Mouse (Mus musculus): ENCODE data around the gene Ibsp.

The Ibsp gene

DNA sequence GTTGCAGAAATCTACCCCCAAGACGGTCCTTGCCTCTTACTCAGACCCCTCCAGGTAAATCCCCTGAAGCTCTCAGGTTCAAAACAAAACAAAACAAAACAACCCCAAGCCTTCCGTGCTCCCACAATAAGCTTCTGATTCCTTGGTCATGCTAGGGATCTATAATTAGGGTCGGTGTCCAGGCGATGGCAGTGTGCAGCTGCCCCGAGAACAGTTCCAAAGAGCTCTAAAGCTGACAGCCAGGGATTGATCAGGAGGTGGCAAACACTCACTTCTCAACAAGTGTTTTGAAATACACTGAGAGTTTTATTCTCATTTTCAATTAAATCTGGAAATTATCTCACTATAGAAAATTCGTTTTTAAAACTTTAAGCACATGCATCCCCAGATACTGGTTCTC, 43.9 kb downstream of the Ibsp start:
- DNase-seq (ENCODE audit: low spot score in 2 of 2), result no peak

DNA sequence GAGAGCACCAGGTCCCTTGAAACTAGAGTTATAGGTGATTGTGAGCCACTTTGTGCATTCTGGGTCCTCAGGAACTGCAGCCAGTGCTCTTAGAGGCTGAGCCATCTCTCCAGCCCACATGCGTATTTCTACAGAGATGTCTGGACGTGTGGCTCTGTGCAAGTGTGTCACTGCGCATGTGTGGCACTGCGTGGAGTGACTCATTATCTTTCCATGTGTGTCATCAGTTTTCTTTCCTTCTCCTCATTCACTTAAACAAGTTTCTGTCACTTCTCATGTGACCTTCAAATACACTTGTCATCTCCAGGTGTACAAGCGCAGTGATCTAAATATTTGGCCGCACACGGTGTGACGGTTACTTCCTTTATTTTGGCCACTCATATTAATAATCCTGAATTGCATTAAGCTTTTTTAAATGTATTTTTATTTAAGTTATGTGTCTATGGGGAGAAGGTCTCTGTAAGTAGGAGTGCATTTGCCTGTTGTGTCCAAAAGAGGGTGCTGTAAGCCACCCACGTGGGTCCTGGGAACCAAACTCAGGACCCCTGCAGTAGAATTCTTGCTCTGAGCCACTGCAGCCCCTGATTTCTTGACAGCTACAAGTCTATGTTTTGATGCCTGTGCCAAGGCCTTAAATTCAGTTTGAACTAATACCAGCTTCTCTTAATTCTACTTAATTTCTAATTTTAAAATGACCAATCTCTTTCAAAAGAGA, 45.7 kb downstream of the Ibsp start:
- DNase-seq (ENCODE audit: low spot score in 2 of 2), result no peak

DNA sequence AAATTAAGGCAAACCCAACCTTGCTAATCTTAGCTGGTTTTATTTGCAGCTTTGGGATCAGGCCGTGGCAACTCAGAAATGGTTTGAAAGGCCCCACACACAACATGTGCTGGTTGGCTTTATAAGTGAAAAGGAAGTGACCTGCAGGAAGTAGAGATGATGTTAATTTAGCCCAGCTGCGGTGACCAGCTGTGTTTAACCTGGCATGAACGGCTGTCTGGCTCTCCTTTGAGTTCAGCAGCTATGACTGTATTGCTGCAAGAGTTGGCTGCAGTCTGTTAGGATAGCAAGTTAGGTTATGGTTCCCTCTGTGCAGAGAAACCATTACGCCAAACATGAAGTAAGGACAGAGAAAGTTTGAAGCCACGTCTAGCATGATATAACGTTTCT, 46.3 kb downstream of the Ibsp start:
- no peak for DNase-seq (ENCODE audit: low spot score in 2 of 2)

DNA sequence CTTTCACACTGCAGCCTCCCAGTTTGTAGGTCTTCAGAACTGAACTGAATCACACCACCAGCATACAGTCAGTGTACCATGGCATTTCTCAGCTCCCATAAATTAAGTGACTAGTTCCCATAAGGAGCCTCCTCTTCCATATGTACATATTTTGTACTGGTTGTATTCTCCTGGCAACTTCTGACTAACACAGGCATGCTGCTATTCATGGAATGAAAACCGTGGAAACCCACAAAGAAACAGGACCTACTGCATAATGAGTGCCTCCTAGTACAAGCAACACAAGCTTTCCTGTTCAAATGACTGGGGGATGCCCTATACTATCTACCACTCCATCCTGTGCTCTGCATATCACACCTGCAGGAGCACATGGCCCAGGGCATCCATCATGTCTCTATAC, 52.1 kb downstream of the Ibsp start:
- no peak for DNase-seq (ENCODE audit: low spot score in 2 of 2)

DNA sequence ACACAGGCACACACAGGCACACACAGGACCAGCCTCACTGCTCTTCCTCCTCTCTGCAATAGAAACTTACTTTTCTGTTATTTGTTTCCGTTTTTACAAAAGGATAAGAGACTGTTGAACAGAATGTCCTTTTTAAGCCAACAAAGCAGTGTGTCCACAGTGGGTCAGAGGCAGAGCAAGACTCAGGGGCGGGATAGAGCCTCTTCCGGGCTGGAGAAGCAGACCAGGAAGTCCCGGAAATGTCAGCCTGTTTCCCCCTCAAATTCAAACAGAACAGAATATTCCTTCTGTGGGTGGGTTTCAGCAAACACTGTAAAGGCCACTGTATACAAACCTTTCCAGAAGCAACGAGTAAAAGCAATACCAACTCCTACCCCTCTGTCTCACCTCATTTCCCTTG, 52.9 kb downstream of the Ibsp start:
- DNase-seq (ENCODE audit: low spot score in 2 of 2), result no peak

DNA sequence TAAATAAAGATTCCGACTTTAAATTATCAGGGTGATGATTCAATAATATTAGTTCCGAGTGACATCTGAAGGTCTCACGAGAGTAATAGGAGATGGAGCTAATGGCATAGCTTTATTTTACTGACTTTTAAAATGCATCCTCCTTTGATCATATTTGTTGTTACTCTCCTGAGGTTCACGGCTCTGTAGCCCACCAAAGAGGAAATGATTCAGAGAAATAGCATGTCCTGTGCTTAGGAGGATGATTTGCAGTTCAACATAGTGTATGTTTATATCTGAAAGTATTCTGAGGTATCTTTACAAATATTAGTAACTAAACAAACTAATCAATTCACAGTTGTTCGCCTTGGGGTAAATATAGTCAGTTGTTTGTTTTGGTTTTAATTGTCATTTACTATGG, 58.6 kb downstream of the Ibsp start:
- no peak for DNase-seq (ENCODE audit: low spot score in 2 of 2)

DNA sequence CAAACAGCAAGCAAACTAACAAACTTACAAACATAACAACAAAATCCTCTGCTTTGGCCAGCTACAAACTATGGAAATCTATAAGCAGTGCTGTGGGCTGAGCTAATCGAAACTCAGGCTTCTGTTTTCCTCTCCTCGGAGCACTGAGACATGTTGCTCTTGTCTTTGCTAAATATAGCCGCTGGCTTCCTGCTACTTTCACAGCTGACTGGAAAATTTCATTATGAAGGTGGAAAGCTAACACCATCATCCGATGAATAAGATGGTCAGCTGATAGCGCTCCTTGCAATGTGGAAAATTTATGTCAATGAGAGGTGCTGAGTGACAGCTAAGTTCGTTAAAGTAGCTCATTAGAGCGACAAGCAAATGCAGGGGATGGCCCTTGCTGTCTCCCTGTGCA, 59.6 kb downstream of the Ibsp start:
- no peak for DNase-seq (ENCODE audit: low spot score in 2 of 2)

DNA sequence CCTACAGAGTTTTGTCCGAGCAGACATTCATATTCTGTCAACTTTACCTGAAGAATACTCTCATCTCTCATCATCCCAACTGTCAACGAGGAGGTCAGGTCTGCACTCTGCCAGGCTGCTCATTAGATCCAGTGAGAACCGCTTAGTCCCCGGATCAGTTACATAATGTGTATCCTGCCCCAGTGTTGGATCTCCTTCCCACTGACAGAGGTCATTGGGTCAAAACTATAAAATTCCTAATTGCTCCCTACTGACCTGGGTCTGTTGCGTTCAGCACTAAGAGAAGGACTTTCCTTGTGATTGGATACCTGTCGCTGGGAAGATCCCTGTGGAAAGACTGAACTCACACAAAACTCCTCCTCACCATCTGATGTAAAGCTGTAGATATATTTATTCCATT, 60.3 kb downstream of the Ibsp start:
- no peak for DNase-seq (ENCODE audit: low spot score in 2 of 2)

Measured in frontal cortex, postnatal 14 days (tissue).